Mouse (Mus musculus): Measurements from ENCODE around the gene Dnajb14.

GRCm38 (mm10) chr3:137895196-137895595 is 27.7 kb downstream of the Dnajb14 start:
- TF ChIP-seq CTCF (IDR thresholded peaks at IDR 0.05; ENCODE audit: extremely low read depth, insufficient read depth, insufficient read length, insufficient replicate concordance): peak; percentile 29; the same call in 1 of the 2 replicates
- no peak for TF ChIP-seq POLR2A (IDR thresholded peaks at IDR 0.05; ENCODE audit: low read depth, low read length)
